Mouse (Mus musculus) yolk sac, embryonic 10.5 days (tissue): ENCODE data around the gene Ubald1.
A peak's percentile ranks its signal among the peaks of the same experiment; 100 is the strongest.

ENCODE experiments used
- DNase-seq: peaks from one replicate; pipeline ENCODE4 v3.0.0-alpha.2; 2017; ENCODE audit warnings: low spot score

Ubald1 gene

DNA sequence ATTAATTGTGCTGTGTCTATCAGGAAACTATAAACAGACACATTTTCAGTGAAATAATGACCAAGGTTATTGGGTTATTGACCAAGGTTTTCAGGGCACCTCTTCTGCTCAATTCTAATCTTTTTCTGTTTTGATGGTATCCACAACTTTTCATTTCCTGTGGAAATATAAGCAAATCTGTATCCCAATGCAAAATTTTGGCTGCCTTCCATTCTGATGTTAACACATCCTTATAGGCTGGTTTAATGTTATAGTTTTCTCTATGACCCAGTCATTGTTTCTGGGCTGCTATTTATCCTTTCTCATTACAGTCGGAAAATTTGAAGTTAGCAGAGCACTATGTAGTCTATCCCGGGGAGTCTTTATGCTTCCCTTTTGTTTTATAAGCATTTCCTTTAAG lies 19.6 kb upstream of the Ubald1 start:
- no peak for DNase-seq

DNA sequence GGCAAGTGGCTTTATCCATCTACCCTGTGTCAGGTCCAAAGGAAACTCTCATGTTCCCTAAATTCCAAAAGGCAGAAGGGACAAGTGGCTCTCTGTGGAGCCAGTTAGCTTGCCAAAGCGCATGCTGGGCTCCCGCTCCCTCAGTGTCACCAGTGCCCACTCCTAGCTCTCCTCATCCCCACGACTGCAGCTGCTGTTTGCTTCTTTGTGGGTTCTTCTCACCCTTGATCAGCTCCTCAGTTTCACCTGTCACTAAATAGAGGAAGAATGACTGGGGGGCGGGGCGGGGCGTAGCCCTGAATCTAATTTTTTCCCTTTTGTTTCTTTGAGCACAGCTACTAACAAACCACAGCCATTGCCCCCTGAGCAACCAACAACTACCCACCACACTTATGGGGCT lies 18.8 kb upstream of the Ubald1 start:
- no peak for DNase-seq

DNA sequence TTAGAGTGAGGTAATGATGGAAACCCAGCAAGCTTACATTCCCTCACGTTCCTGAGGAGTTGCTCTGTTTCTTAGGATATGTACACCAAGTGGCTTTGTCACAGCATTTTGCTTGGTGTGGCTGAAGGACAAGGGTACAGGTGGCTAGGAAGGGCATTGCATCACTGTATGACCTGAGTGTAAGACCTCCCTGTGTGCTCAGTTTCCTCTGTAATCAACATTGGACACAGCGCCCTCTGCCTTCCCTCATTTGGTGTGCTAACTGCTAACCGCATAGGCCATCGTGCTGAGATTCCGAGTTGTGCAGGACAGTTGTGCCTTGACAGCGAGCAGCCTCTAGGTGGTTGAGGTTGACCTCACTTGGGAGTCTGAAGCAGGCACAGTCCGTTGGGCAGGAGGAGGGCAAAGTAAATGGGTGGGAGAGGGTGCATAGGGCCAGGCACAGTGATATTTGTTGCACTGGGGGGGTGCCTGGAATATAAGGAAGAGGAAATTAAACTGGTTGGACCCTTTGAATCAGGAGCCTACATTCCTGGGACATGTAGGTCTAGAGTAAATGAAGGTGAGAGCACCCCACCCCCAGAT lies 17.1 kb upstream of the Ubald1 start:
- no peak for DNase-seq

DNA sequence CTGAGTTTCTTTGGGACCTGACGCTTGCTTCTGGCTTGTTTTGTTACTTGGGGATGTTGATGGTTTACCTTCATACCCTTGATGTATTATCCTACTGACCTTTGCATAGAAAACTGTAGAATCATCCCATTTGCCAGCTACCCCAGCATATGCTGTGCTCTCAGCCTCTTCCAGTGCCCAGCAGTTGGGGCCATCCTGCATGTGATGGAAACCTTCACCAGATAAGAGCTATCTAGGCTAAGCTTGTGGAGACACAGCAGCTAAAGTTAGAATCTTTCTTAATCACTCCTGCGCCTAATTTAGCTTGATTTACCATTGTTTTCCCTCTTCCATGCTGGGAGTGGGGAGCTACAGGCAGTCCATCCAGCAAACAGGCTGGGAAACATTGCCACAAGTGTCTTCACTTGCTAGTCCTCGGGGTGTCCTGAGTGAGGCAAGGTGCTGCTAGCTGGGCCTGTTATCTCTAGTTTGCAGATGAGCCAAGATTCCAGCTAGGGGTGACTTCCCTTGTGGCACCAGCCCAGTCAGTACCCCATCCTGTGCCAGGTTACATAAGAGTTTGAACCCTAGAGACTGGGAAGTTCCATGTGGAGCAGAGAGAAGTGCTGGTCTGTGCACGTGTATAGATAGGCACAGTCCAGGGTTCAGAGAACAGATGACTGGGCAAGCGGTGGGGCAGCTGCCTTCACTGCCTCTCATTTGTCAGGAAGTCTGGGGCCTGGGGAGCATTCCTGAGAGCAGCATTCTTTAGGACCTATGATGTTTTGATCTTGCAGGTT lies 16.3 kb upstream of the Ubald1 start:
- peak; percentile 62 for DNase-seq

DNA sequence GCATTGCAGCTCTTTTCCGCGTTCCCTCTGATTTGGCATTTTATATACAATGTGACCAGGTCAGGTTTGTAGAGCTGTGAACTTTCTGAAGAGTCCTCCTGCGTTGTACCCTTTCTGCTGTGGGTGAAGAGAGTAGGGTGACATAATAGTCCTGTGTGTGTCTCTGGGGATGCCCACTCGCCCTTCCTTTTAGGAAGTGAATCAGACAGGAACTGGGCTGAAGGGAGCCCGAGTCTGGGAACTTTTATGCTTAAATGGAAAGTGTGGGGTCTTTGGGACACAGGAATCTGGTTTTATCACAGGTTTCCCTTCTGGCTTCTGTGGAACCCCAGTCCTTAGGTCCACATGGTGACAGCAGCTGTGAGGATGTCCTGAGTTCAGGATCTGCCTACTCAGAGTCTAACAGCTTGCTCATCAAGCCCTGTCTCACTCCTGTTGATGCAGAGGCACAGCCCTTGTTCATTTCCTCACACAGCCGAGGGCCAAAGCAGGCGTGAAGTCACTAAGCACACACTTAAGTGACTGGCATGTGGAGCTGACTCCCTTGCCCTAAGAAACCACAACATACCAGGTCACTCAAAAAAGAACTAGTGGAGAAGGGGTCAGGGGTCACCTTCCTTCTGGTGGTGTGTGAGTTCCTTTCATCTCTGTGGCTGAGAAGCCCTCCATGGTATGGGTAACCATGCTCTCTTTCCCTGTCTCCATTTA lies 14.2 kb upstream of the Ubald1 start:
- no peak for DNase-seq

DNA sequence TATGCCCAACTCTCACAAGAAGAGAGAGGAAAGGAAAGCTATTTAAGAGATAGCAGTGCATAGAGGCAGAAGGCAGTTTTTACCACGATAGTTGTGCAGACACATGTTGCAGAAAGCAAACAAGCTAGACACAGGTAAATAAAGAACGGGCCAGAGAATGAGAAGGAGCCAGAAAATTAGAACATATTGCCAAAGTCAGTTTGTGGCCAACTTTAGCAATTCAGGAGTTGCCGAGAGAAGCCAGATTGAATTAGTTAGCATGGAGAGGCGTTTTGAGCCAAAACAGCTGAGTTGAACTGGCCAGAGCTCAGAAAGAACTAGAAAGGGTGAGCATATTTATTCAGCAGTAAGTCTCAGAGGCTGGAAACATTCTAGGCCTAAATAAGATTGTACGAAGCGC lies 12.1 kb upstream of the Ubald1 start:
- no peak for DNase-seq

DNA sequence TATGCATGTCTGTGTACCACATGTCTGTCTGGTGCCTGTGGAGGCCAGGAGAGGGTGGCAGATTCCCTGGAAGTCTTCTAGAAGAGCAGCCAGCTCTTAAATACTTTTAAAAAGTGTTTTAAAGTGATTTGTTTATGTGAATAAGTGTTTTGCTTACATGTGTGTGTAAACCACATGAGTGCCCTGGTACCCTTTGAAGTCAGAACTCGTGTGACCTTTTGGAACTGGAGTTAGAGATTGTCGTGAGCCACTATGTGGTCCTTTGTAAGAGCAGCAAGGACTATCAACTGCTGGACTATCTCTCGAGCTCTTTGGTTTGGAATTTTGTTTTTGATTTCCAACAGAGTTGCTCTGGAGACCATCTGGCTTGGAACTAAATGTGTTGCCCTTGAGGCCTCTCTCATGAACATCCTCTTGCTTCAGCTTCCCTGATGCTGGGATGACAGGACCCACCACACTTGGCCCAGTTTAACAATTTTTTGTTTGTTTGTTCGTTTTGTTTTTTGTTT lies 10.1 kb upstream of the Ubald1 start:
- DNase-seq = no peak

DNA sequence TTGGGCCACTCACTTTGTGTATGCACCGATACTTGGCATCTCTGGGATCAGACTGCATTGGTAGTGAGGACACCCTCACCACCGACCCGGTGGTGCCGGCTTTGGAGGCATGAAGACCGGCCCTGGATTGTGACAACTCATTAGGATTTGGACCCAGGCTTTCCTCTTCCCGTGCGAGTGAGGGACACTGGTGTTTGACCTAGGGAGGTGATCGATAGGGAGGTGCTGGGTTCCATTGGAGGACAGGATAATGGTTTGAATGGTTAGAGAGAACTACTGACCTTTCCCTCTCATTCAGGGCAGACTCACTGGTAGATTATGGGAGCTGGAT lies 6.5 kb upstream of the Ubald1 start:
- no peak for DNase-seq

DNA sequence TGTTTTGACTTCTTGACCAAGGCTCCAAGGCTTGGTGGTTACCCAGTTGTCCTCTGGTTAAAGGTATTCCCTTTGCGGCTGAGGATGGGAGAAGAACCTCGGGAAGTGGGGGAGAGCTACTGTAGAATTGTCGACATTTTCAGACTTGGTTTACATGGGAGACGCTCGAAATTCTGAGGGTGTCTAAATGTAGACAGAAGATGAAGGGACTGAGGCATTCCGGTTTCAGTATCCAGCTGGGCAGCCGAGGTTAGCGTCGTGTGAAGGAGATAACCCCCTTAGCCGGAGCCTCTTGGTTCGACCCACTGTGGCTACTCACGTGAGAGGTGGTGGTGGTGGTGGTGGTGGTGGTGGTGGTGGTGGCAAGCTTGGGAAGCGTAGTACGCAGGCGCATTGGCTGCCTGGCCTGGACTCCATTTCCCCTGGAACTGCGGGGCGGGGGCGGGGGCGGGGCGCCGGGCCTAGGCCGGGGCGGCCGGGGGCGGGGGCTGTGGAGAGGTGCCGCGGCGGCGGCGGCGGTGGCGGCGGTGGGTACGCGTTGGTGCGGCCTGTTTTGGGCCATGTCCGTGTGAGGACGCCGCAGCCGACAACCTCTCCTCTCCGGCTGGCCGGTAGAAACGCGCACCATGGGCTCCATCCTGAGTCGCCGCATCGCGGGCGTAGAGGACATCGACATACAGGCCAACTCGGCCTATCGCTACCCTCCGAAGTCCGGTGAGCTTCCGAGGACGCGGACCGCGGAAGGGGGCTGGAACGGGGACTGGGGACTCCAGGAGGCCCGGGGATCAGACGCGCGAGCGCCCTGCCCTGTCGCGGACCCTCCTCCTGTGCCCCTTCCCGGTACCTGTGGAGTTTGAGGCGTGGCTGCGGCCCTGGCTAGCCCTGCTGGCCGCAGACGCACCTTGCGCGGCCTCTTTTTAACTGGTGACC lies 5.9 kb upstream of the Ubald1 start, which contains the start of gene Mgrn1:
Gene Mgrn1 (plus strand): TSS at position 490 of the 930 bp plus-strand sequence.
- peak; percentile 94 for DNase-seq

DNA sequence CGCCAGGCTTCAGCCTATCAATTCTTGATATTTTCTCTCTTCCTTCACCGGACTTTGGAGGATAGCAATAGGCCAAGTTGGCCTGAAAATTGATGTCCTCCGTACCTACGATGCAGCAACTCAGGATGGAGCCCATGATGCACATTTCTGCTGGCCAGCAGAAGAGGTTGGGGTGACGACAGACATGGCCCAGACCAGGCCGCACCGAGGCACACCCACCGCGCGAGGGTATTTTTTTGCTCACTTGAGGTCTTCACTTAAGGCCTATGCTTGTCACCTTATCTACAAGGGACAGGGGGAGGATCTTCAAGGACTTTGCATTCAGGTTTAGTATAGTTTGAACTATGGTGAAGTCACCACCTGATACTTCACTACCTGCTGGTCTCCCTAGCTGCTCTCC lies 4.8 kb upstream of the Ubald1 start:
- no peak for DNase-seq

DNA sequence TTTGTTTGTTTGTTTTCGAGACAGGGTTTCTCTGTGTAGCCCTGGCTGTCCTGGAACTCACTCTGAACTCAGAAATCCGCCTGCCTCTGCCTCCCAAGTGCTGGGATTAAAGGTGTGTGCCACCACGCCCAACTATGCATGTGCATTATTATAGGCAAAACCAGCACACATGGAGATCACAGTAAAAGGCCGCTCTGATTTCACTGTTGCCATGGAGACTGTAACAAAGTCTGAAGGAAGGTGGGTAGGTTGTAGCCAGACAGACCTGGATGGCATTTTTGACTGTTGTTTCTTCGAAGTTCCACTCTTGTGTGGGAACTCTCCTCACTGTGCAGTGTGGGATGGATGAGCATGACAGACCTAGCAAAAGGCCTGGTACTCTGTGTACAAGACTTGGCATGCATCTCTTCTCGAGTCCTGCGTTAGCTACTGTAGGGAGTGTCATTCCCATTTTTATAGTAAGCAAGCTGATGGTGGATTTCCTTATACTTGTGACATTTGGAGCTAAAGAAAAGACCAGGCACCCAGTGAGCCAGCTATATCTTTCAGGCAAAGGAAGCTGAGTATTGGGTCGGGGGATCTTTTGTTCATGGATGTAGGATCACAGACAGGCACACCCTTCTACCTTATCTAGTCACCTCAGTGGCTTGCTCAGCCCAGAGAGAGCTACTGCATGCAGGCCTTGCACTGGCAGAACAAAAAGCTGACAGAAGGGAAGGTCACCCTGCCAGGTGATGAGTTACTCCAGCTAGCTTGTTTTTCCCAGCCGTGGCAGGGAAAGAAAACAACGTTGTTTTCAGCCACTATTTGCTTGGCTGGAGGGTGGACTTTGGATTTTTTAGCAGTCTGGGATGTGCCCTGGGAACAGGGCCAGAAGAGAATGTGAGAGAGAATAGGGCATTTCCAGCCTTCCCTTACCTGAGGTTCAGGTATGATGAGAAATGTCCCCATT lies 1.6 kb upstream of the Ubald1 start:
- DNase-seq = no peak

DNA sequence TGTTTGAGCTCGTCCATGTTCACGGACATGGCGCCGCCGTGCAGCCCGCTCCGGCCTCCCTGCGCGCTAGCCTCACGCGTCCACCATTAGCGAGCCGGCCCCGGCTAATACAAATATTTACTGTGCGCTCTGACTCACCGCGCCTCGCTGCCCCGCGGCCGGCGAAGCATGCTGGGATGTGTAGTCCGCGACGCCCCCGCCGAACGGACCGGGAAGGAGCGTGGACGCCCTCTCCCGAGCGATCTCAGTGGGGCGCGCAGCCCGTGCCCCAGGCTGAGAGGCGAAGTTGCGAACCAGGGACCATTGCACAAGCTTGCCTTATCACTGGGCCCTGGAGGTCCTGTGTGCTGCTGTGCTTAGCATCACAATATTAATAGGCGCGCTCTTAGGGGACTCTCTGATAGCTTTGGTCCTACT lies 399 bp downstream of the Ubald1 start:
- peak; percentile 90 for DNase-seq

DNA sequence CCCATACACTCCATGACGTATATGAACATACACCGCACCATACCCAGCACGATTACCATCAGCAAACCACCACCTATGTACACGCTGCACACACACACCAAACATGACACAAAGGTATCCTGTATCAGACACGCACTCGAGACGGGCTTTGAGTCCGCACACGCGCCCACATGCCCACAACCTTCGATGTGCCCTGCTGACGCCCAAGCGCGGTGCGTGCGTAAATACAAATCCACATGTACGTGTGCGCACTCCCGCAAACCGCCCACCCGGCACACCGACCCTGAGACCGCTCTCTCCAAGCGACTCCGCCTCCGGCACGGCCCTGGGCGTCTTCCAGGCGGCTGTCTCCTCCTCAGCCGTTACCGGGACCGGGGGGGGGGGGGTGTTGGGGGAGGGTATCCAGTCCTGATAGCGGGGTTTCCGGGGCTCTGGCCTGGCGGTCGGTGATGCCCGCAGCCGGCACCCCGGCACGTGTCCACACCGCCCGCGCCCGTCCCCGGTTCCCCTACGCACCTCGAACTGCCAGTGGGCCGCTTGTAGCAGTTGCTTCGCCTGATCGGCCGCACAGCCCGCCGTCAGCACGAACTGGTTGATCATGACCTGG lies 911 bp downstream of the Ubald1 start:
- no peak for DNase-seq

DNA sequence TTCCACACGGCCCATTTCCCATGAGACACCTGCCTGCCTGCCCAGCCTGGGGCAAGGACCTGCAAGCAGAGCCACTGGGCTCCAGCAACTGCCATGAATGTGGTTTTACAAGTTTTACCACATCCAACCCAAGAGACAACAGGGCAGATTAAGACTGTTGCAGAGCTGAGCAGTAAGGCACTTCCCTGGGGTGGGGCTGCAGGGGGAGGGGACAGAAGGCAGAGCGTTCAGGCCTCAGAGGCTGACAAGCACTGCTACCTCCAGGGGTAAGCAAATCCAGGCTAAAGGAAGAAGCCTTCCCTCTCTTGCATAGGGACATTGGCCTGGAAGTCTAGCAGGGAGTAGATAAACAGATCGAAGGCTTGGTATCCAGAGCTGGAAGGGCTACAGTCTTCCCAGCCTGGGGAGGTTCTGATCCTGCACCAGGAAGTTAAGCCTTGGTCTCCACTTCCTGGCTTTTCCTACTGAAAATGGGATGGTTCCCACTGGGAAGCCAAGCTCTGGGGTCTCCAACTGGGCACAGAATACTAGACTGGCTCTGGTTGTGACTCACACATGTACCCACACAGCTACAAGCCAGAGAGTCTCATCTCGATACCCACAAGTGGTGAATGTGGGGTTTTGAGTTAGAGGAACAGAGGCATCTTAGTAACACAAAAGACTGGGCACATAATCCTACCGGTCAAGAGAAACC lies 1.8 kb downstream of the Ubald1 start:
- DNase-seq = no peak

DNA sequence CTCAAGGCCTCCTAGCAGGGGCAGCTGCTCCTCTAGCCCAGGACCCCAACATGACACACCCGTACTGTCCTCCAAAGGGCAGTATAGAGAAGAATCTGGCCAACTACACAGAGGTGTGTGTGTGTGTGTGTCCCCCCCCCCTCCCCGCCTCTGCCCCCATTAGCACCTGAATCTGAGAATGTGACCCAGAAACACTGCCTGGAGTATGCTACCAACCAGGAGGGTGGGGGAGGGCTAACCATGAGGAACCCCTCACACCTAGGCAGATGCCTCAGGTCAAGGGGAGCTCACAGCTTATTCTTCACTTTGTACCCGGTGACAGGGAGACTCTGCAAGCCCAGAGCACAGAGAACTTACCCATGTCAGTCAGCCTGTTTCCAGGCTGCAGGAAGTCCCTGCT lies 2.4 kb downstream of the Ubald1 start:
- DNase-seq = no peak

DNA sequence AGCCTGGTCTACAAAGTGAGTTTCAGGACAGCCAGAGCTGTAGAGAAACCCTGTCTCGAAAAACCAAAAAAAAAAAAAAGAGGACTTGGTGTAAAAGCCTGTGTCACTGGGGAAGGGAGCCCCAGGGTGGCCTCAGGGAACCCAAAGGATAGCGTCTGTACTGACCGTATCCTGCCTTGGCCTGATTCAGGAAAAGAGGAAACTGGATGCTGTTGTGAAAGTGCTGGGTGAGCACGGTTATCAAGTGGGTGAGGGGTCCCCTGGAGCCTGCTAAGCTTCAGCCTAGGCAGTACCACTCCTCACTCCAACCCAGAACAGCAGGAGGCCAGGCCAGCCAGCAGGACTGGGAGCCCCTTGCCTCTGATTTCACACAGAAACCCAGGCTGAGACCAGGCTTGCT lies 2.9 kb downstream of the Ubald1 start:
- DNase-seq = no peak

DNA sequence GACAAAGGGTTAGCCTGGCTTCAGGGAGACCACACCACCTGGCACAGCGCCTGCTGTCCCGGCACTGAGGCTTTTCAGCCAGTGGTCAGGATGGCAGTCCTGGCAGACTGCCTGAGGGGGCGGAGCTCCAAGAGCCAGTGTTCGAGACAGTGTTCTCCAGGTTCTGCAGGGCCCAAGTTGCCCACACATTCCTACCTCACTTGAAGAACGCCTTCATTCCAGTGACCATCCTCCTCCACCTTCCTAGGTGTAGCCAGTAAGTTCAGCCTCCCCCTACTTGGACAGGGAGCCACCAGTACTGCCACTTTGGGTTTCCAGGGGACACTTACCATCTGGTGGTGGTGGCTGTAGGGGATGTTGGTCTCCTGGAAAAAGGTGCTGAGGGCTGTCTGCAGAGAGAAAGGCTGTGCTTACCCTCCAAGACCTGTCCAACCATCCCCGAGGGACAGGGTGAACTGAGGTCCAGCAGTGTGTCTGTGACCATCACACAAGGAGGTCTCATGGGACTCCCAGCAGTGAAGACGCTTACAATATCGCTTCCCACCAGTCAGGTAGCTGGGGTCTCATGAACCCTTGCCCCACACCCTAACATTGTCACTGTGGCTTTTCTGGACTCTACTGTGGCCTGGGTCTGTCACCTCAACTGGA lies 4.0 kb downstream of the Ubald1 start:
- DNase-seq = no peak

DNA sequence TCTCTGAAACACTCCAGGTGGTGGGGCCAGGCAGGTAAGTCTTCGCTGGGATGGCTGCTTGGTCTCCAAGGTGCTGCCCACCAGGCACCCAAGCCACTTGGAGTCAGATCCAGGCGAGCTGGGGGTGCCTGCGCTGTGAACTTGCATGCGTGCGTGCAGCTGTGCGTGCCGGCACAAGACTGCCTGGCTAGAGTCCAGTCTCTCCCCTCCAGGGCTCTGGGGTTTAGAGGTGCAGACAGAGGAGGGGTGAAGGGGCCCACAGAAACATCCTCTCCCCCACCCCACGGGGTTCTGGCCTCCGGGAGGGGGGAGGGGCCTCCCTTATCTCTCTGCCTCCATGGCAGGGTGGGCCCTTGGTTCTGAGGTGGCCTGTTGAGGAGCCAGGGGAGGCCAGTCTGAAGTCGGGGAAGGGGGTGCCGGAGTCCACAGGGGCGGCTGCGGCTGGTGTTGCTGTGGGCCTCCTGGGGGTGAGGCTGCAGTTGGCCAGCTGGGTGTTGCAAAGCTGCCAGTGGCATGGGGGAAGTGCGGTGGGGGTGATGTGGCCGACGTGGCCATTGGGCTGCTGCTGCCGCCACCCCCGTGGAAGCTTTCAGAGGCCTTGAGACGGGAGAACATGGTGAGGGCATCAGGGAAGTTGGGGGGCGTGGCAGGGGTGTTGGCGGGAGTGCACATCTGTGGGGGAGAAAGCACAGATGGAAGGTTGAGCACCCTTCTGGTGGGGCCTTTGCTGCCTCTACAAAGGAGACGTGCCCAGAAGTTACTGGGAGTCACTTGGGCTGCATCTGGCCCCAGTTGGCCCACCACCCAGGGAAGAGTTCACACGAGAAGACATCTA lies 4.7 kb downstream of the Ubald1 start:
- DNase-seq = no peak
